Mouse (Mus musculus): ENCODE measurements around the gene Thnsl1.

Gene Thnsl1

GRCm38 (mm10) chr2:21204912-21205830 lies at the start of gene Thnsl1, which contains the start of gene Enkur:
Gene Thnsl1, plus strand, starts transcription at chr2:21205724.
Gene Enkur, minus strand, starts transcription at chr2:21205365.
- DNase-seq (ENCODE audit: low spot score) = peak; percentile 98

DNA sequence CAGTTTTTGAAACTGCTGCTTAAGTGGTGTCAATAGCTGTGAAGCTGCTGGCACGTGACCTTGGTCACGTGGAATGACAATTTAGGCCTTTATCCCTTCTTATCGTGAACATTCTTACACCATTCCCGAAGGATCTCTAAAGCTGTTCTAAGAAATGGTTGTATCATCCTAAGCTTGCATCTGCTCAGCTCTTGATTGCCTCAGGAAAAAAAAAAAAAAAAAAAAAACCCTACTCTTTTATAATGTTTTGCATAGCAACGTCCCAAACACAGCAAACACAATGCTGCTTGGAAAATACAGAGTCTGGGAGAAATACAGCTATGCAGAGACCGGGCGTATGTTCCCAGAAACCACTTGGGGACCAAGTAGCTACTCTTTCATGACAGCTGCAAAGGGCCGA lies 41.2 kb upstream of the Thnsl1 start:
- DNase-seq (ENCODE audit: low spot score) = no peak

DNA sequence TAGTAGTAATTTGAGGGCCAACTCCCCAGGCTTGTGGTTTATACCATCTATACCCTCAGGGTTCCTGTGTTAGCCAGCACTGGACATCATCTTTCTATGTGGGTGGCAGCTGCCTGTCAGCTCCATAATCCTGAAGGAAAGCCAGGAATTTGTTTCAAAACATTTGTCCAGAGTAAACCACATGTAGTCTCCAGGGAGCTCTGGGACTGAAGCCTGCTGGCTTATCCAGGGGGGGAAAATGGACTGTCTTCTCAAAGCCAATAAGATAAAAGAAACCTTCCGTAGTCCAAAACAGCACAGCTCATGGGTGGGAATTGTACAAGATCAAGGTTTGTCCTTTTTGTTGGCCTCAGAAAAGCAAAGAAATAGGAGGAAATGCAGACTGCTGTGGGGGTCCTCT lies 37.6 kb upstream of the Thnsl1 start:
- no peak for DNase-seq (ENCODE audit: low spot score)

- no peak for DNase-seq (ENCODE audit: low spot score)
Measured at GRCm38 (mm10) chr2:21172797-21173196, 32.7 kb upstream of the Thnsl1 start.

- DNase-seq (ENCODE audit: low spot score) = no peak
Measured at GRCm38 (mm10) chr2:21179136-21179535, 26.4 kb upstream of the Thnsl1 start.

DNA sequence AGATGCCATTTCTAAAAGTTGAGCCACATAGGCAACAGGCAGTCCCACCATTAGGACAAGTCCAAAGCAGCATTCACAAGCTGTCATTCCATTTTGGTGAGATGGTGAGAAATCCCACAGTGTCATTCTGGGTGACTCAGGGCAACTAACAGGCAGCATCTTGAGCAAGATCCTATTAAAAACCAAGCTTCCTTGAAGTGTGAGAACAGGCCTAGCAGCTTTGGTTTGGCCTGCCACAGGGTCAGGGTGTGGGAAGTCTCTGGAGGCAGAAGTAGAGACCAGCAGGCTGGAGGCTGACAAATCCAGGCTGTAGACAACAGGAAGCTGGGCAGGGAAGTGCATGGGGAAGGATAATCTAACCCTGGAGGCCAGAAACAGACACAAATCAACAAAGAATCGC lies 22.7 kb upstream of the Thnsl1 start:
- DNase-seq (ENCODE audit: low spot score) = no peak

DNA sequence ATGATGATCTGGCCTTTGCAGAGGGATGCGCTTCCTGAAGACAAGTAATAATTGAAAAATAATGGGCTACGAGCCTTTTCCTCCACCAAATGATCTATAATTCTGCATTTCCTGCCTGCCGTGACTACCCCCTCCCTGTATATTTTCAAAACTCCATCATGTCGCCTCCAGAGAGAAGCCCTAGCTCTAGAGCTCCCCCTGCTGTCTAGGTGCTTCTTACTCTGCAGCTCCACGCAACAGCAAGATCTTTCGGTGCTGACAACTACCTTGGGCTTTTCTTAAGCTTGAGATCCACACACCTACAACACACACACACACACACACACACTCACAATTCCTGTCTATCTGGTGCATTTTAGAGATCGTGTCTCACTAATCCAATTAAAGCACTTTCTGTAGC lies 17.9 kb upstream of the Thnsl1 start:
- DNase-seq (ENCODE audit: low spot score) = peak; percentile 9

DNA sequence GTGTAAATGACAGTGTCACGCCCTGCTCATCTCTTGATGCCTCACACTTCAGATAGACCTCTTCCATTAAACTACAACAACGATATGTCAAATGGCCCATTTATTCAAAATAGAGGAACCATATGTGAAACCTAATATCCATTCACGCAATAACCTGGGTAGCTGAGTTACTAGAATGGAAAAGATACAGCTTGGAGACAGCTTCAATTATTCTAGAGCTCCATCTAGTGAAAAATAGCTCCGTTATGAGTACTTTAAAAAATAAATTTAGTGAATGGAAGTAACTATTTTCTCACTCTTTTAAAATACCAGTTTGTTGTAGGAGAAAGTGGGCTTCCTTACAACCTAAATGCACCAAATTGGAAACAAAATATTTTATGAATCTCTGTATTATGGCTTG lies 16.9 kb upstream of the Thnsl1 start:
- no peak for DNase-seq (ENCODE audit: low spot score)

DNA sequence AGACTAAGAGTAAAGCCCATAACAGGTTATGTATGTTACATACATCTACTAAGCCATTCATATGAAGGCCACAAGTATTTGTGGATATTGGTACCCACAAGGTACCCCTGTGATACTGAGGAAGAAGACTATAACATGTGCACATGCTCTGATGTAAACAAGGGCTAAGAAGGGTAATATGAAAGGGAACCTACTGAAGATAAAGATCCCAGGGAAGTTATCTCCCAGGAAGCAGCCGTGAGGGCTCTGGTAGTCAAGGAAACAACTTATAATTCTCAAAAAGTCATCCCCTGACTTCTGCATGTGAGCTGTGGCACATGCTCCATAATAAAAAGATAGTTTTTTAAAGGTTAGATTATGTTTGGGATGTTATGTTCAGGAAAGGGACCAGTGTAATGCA lies 14.3 kb upstream of the Thnsl1 start:
- no peak for DNase-seq (ENCODE audit: low spot score)

- no peak for DNase-seq (ENCODE audit: low spot score)
Measured at GRCm38 (mm10) chr2:21195233-21195632, 10.3 kb upstream of the Thnsl1 start.

GRCm38 (mm10) chr2:21199051-21199450 lies 6.5 kb upstream of the Thnsl1 start:
- DNase-seq (ENCODE audit: low spot score) = peak; percentile 3

GRCm38 (mm10) chr2:21202754-21203153 lies 2.8 kb upstream of the Thnsl1 start:
- DNase-seq (ENCODE audit: low spot score) = no peak

GRCm38 (mm10) chr2:21205831-21206159 lies 271 bp downstream of the Thnsl1 start:
- no peak for DNase-seq (ENCODE audit: low spot score)

DNA sequence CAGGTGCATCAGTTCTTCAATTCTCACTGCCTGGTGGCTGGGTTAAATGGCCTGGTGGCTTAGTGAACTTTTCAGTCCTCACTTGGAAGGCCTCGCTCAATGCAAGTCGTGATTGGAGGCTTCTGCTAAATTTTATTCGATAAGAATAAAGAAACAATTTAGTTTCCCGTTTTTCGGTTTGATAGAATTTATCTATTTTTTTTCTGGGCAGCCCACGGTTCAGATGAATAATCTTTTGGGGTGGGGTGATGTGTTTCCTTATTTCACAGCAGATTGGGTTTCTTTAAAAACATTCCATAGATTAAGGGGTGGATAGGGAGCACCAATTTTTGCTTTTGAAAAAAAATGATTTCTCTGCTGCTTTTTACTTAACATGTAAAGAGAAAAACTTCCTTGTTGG lies 754 bp downstream of the Thnsl1 start:
- no peak for DNase-seq (ENCODE audit: low spot score)

- no peak for DNase-seq (ENCODE audit: low spot score)
Measured at GRCm38 (mm10) chr2:21211361-21211760, 5.8 kb downstream of the Thnsl1 start.

DNA sequence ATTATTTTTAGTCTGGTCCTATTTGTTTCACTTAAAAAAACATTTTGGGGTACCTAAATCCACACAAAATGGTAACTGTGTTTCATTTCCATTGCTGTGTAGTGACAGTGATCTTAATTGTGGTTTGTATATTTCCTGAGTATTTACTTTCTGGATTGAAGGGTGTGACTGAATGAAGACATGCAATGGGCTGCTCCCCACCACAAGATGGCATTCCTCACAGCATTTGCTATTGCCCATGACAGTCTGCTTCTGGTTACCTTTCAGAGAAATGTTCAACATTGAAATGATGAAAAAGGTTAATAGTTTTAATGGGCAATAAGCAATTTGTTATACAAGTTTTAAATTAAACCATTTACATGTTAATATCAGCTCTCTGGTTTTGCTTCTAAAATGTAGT lies 8.8 kb downstream of the Thnsl1 start:
- DNase-seq (ENCODE audit: low spot score) = no peak

- no peak for DNase-seq (ENCODE audit: low spot score)
Measured at GRCm38 (mm10) chr2:21215284-21215683, 9.8 kb downstream of the Thnsl1 start.

- no peak for DNase-seq (ENCODE audit: low spot score)
Measured at GRCm38 (mm10) chr2:21222453-21223384, 17.2 kb downstream of the Thnsl1 start.

- DNase-seq (ENCODE audit: low spot score) = no peak
Measured at GRCm38 (mm10) chr2:21230276-21230675, 24.8 kb downstream of the Thnsl1 start.

DNA sequence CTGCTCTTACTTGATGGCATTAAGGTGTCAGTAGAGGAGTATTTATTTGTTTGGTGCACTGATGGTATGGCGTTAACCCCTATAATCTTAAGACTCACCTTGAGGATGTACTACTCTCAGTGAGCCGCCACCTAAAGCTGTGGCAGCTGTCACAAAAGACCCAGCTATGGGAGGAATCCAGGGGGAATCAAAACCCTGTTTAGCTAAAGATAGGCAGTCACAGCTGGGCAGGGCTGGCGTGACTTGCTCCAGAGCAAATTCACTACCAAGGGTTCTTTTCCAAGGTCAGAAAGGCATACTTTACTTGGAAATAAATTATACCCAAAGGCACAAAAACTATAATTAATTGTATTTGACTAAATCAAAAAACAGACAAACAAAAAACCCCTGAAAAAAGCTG lies 25.6 kb downstream of the Thnsl1 start:
- no peak for DNase-seq (ENCODE audit: low spot score)

DNA sequence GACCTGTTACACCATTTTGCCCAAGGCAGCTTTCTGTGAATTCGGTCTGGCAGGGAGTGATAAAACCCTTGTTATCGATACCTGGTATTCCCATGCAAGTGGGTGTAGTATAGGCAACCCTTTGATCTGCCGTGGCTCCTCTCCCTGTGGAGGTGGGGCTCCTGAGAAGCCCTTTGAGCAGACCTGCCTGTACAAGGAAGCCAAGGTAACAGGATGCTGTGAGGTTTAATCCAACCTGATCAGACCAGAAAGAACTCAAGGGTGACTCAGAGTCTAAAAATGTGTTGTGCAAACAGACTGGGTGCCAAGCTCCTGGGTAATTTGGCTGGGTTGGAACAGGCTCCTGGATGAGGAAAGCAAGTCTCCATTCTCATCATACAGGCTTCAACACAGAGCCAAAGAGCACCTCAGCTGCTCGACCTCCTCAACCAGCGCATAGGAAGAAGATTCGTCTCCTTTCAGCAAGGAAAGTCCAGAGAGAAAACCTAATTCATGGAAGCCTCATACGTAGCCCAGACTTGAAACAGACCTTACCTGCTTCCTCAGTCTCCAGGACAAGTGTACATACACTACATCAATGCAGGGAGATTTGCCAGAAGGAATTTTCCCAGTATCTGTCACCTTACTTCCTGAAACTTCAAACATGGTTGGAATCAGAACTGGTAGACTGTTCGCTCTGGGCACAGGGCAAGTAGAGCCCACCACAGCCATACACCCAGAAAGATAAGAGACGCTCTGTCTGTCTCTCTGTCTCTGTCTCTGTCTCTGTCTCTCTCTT lies 29.5 kb downstream of the Thnsl1 start:
- DNase-seq (ENCODE audit: low spot score) = peak; percentile 33

GRCm38 (mm10) chr2:21235844-21236386 lies 30.4 kb downstream of the Thnsl1 start:
- DNase-seq (ENCODE audit: low spot score) = no peak
